Mouse (Mus musculus) erythroblast, embryonic 14.5 days (primary cell): ENCODE results near the gene Hmmr. TPM values are rescaled to one million over a fixed set of nuclear protein-coding genes. Genes with fewer than 3 reads are reported as not detected.

Experiments
- H3K27me3 ChIP-seq: 2 replicates; pipeline ENCODE4 v1.6.1; 2012; ENCODE audit warnings: inconsistent platforms; ENCODE audit not compliant: control insufficient read depth
- H3K36me3 ChIP-seq: 2 replicates; pipeline ENCODE4 v1.6.1; 2012; ENCODE audit warnings: mild to moderate bottlenecking, inconsistent platforms; ENCODE audit not compliant: control insufficient read depth
- H3K4me1 ChIP-seq: 2 replicates; pipeline ENCODE4 v1.6.1; 2012; ENCODE audit warnings: inconsistent platforms; ENCODE audit not compliant: control insufficient read depth
- H3K4me3 ChIP-seq: replicated peaks from 2 replicates; pipeline ENCODE3; 2012; ENCODE audit warnings: moderate library complexity, mild to moderate bottlenecking, inconsistent platforms
- H3K9me3 ChIP-seq: 2 replicates; pipeline ENCODE4 v1.6.1; 2012; ENCODE audit warnings: low read length, inconsistent platforms, mixed read lengths; ENCODE audit not compliant: control insufficient read depth
- GATA1 ChIP-seq: IDR thresholded peaks from 2 replicates; pipeline ENCODE4 v1.6.1; 2012; ENCODE audit warnings: low read length, inconsistent platforms, mixed read lengths
- TAL1 ChIP-seq: IDR thresholded peaks from 3 replicates; pipeline ENCODE4 v1.6.1; 2012; ENCODE audit warnings: low read length, inconsistent platforms, mixed read lengths
- polyA plus RNA-seq: library from polyadenylated mRNA; stranded (reverse); fragments of >175 nt; gene quantifications from 2 replicates; pipeline ENCODE4 v1.2.3, GENCODE M21; 2012

The Hmmr gene
- polyA plus RNA-seq, result 1.8 and 2.1 TPM in 2 replicates

DNA sequence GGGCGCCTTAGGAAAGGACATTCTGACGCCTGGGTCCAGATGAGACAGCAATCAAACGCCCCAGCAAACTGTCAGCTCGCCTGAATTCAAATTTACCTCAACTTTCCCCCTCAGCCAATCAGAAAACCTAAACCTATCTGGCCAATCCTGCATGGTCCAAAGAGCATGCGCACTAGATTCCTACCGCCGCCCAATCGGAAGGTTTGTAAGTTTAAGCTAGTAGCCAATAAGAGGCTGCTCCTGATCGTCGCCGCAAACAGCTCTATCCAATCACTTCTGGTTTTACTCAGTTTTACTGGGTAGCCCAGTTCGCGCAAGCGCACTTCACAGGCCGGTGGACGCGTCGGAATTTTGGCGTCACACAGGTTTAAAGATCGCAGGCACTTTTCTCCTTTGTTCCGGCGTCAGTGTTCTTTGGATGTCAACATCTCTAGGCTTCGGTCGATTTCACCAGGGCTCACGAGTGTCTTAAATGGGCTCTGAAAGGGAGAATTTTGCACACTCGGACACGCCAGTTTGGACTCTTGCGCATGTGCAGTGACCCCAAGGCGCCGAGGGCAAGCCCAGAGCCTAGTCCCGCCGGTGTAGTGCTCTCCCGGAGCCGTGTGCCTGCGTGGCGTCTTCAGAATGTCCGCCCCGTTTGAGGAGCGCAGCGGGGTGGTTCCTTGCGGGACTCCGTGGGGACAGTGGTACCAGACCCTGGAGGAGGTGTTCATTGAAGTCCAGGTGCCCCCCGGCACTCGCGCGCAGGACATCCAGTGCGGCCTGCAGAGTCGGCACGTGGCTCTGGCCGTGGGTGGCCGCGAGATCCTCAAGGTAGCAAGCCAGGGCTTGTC, at the start of gene Hmmr, which contains the start of gene Nudcd2:
Gene Hmmr (minus strand): TSS at position 84 of the 836 bp plus-strand sequence.
Gene Nudcd2 (plus strand): TSS at position 329 of the 836 bp plus-strand sequence.
- Histone ChIP-seq H3K4me1 (peaks cover 36% of the 10 kb centered on the region), H3K9me3 (no peaks in the 10 kb centered on the region), H3K27me3 (no peaks in the 10 kb centered on the region), H3K36me3 (peaks cover 70% of the 10 kb centered on the region), H3K4me3 (peak within 1 kb of the TSS; percentile 88)
- TF ChIP-seq GATA1 (no peak), TAL1 (no peak)

DNA sequence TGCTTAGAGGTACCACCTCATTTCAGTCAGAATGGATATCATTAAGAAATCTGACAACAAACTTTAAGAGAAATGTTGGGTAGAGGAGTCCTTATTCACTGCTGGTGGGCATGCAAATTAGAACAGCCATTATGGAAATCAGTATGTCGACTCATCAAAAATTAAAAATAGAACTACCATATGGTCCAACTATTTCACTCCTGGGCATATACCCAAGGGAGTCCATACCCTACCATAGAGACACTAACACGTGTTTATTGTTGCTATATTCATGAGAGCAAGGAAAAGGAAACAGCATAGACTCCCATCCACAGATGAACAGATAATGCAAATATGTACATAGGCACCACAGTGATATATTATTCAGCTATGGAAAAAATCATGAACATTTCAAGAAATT, 48.6 kb upstream of the Hmmr start:
- Histone ChIP-seq H3K9me3 (no peaks in the 10 kb centered on the region), H3K4me3 (no peak overlapping the region), H3K4me1 (no peaks in the 10 kb centered on the region), H3K27me3 (no peaks in the 10 kb centered on the region), H3K36me3 (no peaks in the 10 kb centered on the region)
- TF ChIP-seq GATA1, result no peak
- TF ChIP-seq TAL1, result no peak

DNA sequence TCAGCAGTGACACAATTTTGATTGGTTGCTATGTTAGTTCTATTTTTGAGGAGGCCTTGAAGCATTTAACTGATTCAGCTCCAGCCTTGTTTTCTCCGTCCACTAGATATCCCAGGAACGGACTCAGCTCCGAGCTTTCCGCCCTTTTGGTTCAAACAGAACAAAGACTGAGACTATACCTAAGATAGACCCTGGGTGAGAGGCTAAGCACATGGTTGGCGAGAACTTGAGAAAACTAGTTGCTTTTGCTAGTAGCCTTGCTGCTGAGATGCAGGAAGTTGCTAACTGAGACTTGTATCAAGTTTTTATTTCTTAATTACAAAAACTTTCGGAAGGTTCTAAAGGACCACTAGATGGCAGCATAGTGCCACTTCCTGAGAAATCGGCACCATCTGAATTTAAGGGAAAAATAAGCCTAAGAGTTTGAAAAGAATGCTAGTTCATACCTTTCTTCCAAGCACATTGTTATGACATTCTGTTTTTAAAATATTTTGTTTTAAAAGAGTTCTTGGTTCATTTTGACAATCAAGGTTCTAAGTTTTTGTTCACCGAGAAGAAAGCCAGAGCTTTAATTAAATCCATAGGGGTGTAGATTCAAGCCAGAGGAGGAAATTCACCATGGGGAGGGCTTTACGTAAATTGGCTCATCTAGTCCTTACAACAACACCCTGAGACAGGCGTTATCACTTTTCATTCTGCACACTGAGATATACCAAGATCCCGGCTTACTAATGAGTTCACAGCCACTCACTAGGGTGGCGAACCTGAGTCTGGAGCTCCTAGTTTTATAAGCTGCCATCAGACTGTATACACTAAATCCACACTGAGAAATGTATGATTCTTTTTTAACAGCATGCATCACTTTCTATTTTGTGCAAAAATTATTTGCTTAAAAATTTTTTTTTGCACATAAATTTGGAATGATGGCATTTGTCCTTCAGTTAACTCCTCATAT, 42.4 kb upstream of the Hmmr start:
- no peak overlapping the region for H3K4me3 ChIP-seq
- no peaks in the 10 kb centered on the region for H3K9me3 ChIP-seq
- TF ChIP-seq GATA1 (no peak), TAL1 (no peak)
- no peaks in the 10 kb centered on the region for H3K27me3 ChIP-seq
- H3K4me1 ChIP-seq, result no peaks in the 10 kb centered on the region
- no peaks in the 10 kb centered on the region for H3K36me3 ChIP-seq

DNA sequence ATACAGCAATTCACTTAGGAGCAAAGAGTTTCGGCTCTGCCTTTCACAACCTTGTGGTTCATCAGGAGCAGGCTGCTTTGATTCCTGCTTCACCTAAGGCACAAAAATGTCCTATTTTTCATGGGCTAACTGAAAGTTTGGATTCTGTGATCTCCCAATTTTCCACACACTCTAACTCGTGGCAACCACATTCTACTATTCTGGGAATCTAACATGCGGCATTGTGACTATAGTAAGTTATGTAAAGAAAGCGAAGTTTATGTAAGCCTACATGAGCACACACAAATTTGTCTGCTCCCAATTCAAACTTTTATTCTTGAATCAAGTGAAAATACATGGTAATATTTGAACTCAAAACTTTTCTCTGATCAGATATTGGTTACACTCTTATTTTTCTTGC, 31.5 kb upstream of the Hmmr start:
- no peaks in the 10 kb centered on the region for H3K36me3 ChIP-seq
- H3K4me1 ChIP-seq, result no peaks in the 10 kb centered on the region; the same call in 1 of the 2 replicates
- TF ChIP-seq GATA1 (no peak), TAL1 (no peak)
- no peak overlapping the region for H3K4me3 ChIP-seq
- H3K27me3 ChIP-seq, result no peaks in the 10 kb centered on the region
- H3K9me3 ChIP-seq, result no peaks in the 10 kb centered on the region

- no peaks in the 10 kb centered on the region for H3K36me3 ChIP-seq
- H3K4me1 ChIP-seq, result no peaks in the 10 kb centered on the region; the same call in 1 of the 2 replicates
- no peaks in the 10 kb centered on the region for H3K27me3 ChIP-seq
- TF ChIP-seq TAL1, result no peak
- TF ChIP-seq GATA1, result no peak
- no peaks in the 10 kb centered on the region for H3K9me3 ChIP-seq
- H3K4me3 ChIP-seq, result no peak overlapping the region
These were observed 30.2 kb upstream of the Hmmr start for GRCm38 (mm10) chr11:40763395-40763794.

- no peaks in the 10 kb centered on the region for H3K27me3 ChIP-seq
- H3K9me3 ChIP-seq, result no peaks in the 10 kb centered on the region
- TF ChIP-seq GATA1 (no peak), TAL1 (no peak)
- H3K4me3 ChIP-seq, result no peak overlapping the region
- H3K36me3 ChIP-seq, result no peaks in the 10 kb centered on the region
- H3K4me1 ChIP-seq, result peaks cover 9% of the 10 kb centered on the region
These were observed 26.7 kb upstream of the Hmmr start for GRCm38 (mm10) chr11:40759896-40760295.

DNA sequence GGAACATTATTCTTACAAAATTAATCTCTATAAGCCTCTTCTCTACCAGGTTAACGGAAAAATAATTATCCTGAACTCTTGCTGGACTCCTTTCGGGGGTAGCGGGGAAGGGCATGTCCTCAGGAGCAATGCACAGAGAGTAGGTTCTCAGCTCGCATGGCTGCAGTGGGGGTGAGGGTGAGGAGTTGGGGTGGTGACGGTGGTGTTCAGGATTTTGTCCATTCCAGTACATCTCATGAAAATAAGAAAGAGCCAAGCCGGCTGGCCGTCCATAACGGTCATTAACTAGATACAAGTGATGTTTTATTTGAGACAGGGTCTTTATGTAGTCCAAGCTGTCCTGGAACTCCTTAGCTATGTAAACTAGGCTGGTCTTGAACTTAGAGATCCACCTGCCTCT, 22.7 kb upstream of the Hmmr start:
- TF ChIP-seq GATA1, result no peak
- TF ChIP-seq TAL1, result no peak
- H3K36me3 ChIP-seq, result peaks cover 14% of the 10 kb centered on the region
- H3K27me3 ChIP-seq, result no peaks in the 10 kb centered on the region
- peak overlapping the region; percentile 80 for H3K4me3 ChIP-seq
- H3K4me1 ChIP-seq, result peaks cover 22% of the 10 kb centered on the region
- no peaks in the 10 kb centered on the region for H3K9me3 ChIP-seq

DNA sequence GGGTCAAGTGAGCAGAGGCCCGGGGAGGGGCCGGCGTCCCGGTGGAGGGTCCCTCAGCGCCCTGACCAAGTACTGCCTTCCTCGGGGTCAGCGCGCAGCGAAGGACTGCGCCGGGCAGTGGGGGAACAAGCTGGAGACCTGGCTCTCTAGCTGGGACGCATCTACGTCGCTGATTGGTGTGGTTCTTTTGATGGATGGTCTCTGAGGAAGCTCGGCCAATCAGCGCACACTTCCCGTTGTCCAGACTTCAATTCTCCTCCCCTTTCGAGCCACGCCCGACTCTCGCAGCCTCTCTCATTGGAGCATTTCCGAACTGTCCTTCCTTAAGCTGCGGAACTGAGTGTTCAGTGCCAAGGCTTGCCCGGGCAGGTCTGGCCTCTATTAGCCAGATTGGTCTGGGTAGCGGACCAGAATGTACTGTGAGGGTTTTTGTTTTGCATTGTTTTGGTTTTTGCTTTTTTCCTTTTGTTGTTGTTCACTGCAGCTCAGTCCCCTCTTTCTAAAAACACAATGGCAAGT, 21.9 kb upstream of the Hmmr start, which contains the start of gene Ccng1:
Gene Ccng1 (minus strand): TSS at position 203 of the 519 bp plus-strand sequence.
- TF ChIP-seq GATA1 (no peak), TAL1 (no peak)
- H3K4me3 ChIP-seq, result peak within 1 kb of the TSS; percentile 80
- peaks cover 22% of the 10 kb centered on the region for H3K4me1 ChIP-seq
- H3K27me3 ChIP-seq, result no peaks in the 10 kb centered on the region
- peaks cover 22% of the 10 kb centered on the region for H3K36me3 ChIP-seq
- no peaks in the 10 kb centered on the region for H3K9me3 ChIP-seq

- Histone ChIP-seq H3K4me3 (peak overlapping the region; percentile 80), H3K27me3 (no peaks in the 10 kb centered on the region), H3K9me3 (no peaks in the 10 kb centered on the region), H3K4me1 (peaks cover 22% of the 10 kb centered on the region), H3K36me3 (peaks cover 25% of the 10 kb centered on the region)
- TF ChIP-seq GATA1, result no peak
- no peak for TF ChIP-seq TAL1
These were observed 21.5 kb upstream of the Hmmr start for GRCm38 (mm10) chr11:40754664-40755107.
